Mouse (Mus musculus) thymus, adult 2 months (tissue): ENCODE results near the gene Ackr1. TPM values are rescaled to one million over a fixed set of nuclear protein-coding genes. Genes with fewer than 3 reads are reported as not detected.

Experiments used
- DNase-seq: peaks from one replicate; pipeline ENCODE4 v3.0.0; 2021
- H3K27ac ChIP-seq: fragments of 200-500 bp; 2 replicates; pipeline ENCODE4 v1.5.1; 2012; ENCODE audit warnings: low read length, control low read depth; ENCODE audit not compliant: control insufficient read depth, insufficient read depth
- H3K27me3 ChIP-seq: fragments of 200-500 bp; 2 replicates; pipeline ENCODE4 v1.6.1; 2012; ENCODE audit warnings: mild to moderate bottlenecking, low read length, moderate library complexity, mixed read lengths; ENCODE audit not compliant: control insufficient read depth, insufficient read depth
- H3K36me3 ChIP-seq: fragments of 200-500 bp; 2 replicates; pipeline ENCODE4 v1.6.1; 2012; ENCODE audit warnings: mild to moderate bottlenecking, low read length, moderate library complexity; ENCODE audit not compliant: control insufficient read depth, insufficient read depth
- H3K4me1 ChIP-seq: fragments of 200-500 bp; replicated peaks from 2 replicates; pipeline ENCODE4 v1.6.1; 2012; ENCODE audit warnings: low read length; ENCODE audit not compliant: control insufficient read depth, insufficient read depth
- H3K4me3 ChIP-seq: fragments of 200-500 bp; 2 replicates; pipeline ENCODE4 v1.5.1; 2012; ENCODE audit warnings: mild to moderate bottlenecking, low read length, control low read depth, moderate library complexity; ENCODE audit not compliant: control insufficient read depth, insufficient read depth
- CTCF ChIP-seq: fragments of 200-500 bp; IDR thresholded peaks from 2 replicates; pipeline ENCODE4 v1.5.1; 2012; ENCODE audit warnings: mild to moderate bottlenecking, control low read depth, low read length, moderate library complexity, borderline replicate concordance; ENCODE audit not compliant: control insufficient read depth, poor library complexity, insufficient read depth; ENCODE audit errors: extremely low read depth
- POLR2A ChIP-seq: fragments of 200-500 bp; IDR thresholded peaks from 2 replicates; pipeline ENCODE4 v1.6.1; 2012; ENCODE audit warnings: mild to moderate bottlenecking, low read length, control low read depth, moderate library complexity; ENCODE audit not compliant: control insufficient read depth, poor library complexity, insufficient read depth; ENCODE audit errors: extremely low read depth
- WGBS: fragments of 180-500 bp; shearing (Covaris S2); methylation state at CpG from one replicate; pipeline ENCODE4 v1.1.7; 2018; 5-methylcytosine and 5-hydroxymethylcytosine counted together
- polyA plus RNA-seq: library from polyadenylated mRNA; depleted of rRNA; stranded (reverse); fragments of >200 nt; gene quantifications from 2 replicates; pipeline ENCODE4 v1.2.3, GENCODE M21; 2012

The Ackr1 gene
- polyA plus RNA-seq, 1 experiment: 8.7 TPM

- WGBS: 66% methylated on average over 2 of the region's 2 CpGs
- Histone ChIP-seq H3K27me3 (peaks cover 2% of the 10 kb centered on the region; the same call in 1 of the 2 replicates), H3K4me1 (no peaks in the 10 kb centered on the region)
These were observed 36.1 kb upstream of the Ackr1 start for GRCm38 (mm10) chr1:173369611-173370010.

GRCm38 (mm10) chr1:173367356-173368046 lies 34.0 kb upstream of the Ackr1 start, which contains the start of gene Cadm3:
TSS of gene Cadm3 (minus strand) at chr1:173367695.
- Histone ChIP-seq H3K4me3 (no peak within 1 kb of the TSS), H3K27me3 (peaks cover 2% of the 10 kb centered on the region; the same call in 1 of the 2 replicates), H3K27ac (no peak within 1 kb of the TSS), H3K4me1 (no peaks in the 10 kb centered on the region), H3K36me3 (no peaks in the 10 kb centered on the region)
- 4% methylated on average over 44 of the region's 46 CpGs for whole genome bisulfite sequencing
- DNase-seq: no peak
- TF ChIP-seq CTCF (no peak), POLR2A (no peak)

More at GRCm38 (mm10) chr1:173369611-173370010, 36.1 kb upstream of the Ackr1 start:
- Histone ChIP-seq H3K27ac (no peak overlapping the region), H3K36me3 (no peaks in the 10 kb centered on the region), H3K4me3 (no peak overlapping the region)
- DNase-seq: no peak
- no peak for TF ChIP-seq CTCF
- no peak for TF ChIP-seq POLR2A

- DNase-seq: no peak
- WGBS: 3% methylated on average over 31 of the region's 31 CpGs
- H3K36me3 ChIP-seq: no peaks in the 10 kb centered on the region
- H3K4me3 ChIP-seq: no peak overlapping the region
- H3K27me3 ChIP-seq: peaks cover 2% of the 10 kb centered on the region; the same call in 1 of the 2 replicates
- no peaks in the 10 kb centered on the region for H3K4me1 ChIP-seq
- H3K27ac ChIP-seq: no peak overlapping the region
- TF ChIP-seq CTCF (no peak), POLR2A (no peak)
These were observed 33.3 kb upstream of the Ackr1 start for GRCm38 (mm10) chr1:173366701-173367355.

GRCm38 (mm10) chr1:173365970-173366409 lies 32.4 kb upstream of the Ackr1 start:
- TF ChIP-seq POLR2A (no peak), CTCF (no peak)
- peaks cover 2% of the 10 kb centered on the region; the same call in 1 of the 2 replicates for H3K27me3 ChIP-seq
- no peak overlapping the region for H3K4me3 ChIP-seq
- no peaks in the 10 kb centered on the region for H3K36me3 ChIP-seq
- H3K27ac ChIP-seq: no peak overlapping the region
- no peaks in the 10 kb centered on the region for H3K4me1 ChIP-seq
- no peak for DNase-seq
- WGBS: under 1% methylated on average over 13 of the region's 13 CpGs

- Histone ChIP-seq H3K27ac (no peak overlapping the region), H3K27me3 (peaks cover 2% of the 10 kb centered on the region; the same call in 1 of the 2 replicates), H3K4me3 (no peak overlapping the region), H3K4me1 (no peaks in the 10 kb centered on the region), H3K36me3 (no peaks in the 10 kb centered on the region)
- no peak for DNase-seq
- WGBS: 87% methylated on average over 4 of the region's 4 CpGs
- TF ChIP-seq POLR2A (no peak), CTCF (no peak)
These were observed 30.7 kb upstream of the Ackr1 start for GRCm38 (mm10) chr1:173364125-173364800.

- no peak overlapping the region for H3K4me3 ChIP-seq
- no peaks in the 10 kb centered on the region for H3K36me3 ChIP-seq
- H3K27me3 ChIP-seq: peaks cover 2% of the 10 kb centered on the region; the same call in 1 of the 2 replicates
- no peaks in the 10 kb centered on the region for H3K4me1 ChIP-seq
- no peak for DNase-seq
- no peak overlapping the region for H3K27ac ChIP-seq
- TF ChIP-seq POLR2A (no peak), CTCF (no peak)
- WGBS: 92% methylated on average over 2 of the region's 2 CpGs
These were observed 29.9 kb upstream of the Ackr1 start for GRCm38 (mm10) chr1:173363436-173363835.

- H3K4me3 ChIP-seq: no peak overlapping the region
- no peak for TF ChIP-seq CTCF
- TF ChIP-seq POLR2A: no peak
- peaks cover 2% of the 10 kb centered on the region; the same call in 1 of the 2 replicates for H3K27me3 ChIP-seq
- no peaks in the 10 kb centered on the region for H3K36me3 ChIP-seq
- DNase-seq: peak; percentile 11
- H3K27ac ChIP-seq: no peak overlapping the region
- WGBS: 26% methylated on average over 6 of the region's 6 CpGs
- H3K4me1 ChIP-seq: no peaks in the 10 kb centered on the region
These were observed 28.1 kb upstream of the Ackr1 start for GRCm38 (mm10) chr1:173361651-173362050.
